Mouse (Mus musculus) cerebellum, adult 2 months (tissue): ENCODE measurements around the gene Ezh1.

Experiments
- CTCF ChIP-seq: fragments of 200-500 bp; IDR thresholded peaks from 2 replicates; pipeline ENCODE4 v1.5.1; 2011; ENCODE audit warnings: low read depth, mild to moderate bottlenecking, control low read depth, low read length, moderate library complexity, borderline replicate concordance; ENCODE audit not compliant: insufficient read depth
- POLR2A ChIP-seq: fragments of 200-500 bp; IDR thresholded peaks from 2 replicates; pipeline ENCODE4 v1.6.1; 2011; ENCODE audit warnings: low read length, control low read depth, borderline replicate concordance; ENCODE audit not compliant: insufficient read depth

DNA sequence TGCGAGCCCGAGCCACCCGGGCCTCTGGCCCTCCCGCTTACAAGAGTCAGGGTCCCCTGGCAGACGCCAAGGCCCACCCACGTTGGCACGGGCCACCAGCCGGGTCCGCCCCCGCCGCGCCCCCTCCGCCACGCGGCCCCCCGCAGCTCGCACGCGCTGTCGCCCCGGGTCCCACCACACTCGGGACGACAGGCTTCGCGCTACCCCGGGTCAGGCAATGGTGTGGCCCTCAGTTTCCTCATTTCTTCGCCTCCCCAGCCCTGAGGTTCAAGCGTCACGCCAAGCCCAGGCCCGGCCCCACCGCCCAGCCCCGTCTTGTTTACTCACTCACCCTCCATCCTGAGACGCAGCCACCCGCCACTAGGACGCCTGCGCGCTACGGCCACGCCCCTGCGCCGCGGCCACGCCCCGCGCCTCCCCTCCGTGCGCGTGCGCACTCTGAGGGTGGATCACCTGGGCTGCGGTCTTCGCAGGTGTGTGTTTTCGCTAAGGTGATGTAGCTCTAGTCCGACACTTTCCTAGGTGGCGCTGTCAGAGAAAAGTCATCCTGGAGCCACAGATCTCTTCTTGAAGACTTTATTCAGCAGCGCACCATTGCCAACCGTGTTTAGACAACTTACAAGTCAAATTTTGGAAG, at the start of gene Ezh1:
- TF ChIP-seq CTCF (peak; percentile 30; the same call in 1 of the 2 replicates), POLR2A (peak; percentile 89)
